Mouse (Mus musculus): ENCODE data around the gene Upk3b. TPM values are rescaled to one million over a fixed set of nuclear protein-coding genes. Genes with fewer than 3 reads are reported as not detected.

Upk3b gene
- total and polyA plus RNA-seq, 3 experiments = 0.09 TPM; not detected in 2

DNA sequence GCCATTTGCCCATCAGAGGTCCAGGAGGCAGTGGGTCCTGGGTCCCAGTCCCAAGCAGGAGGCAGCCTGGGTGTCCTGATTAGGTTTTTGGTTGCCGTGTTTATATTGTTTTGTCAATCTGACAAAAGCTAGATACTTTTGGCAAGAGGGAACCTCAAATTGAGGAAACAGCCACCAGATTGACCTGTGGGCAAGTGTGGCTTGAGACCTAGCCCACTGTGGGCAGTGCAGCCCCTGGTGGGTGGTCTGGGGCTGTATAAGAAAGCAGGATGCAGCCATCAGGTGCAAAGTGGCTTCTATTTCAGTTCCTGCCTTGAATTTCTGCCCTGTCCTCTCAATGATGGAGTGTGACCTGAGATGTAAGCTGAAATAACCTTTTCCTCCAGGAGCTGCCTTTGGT is 3.0 kb upstream of the Upk3b start:
- H3K4me2 ChIP-seq (ENCODE audit: insufficient read depth, low read depth, poor library complexity, severe bottlenecking) = no peak overlapping the region
- no peak for DNase-seq (ENCODE audit: extremely low read depth)
- H3K36me3 ChIP-seq (replicated peaks in 1 of 2; ENCODE audit: control insufficient read depth in 1 of 2, insufficient read depth in 1 of 2, low read length in 1 of 2) = peaks cover 25 to 38% of the 10 kb centered on the region in 2 experiments
- H3K4me1 ChIP-seq (ENCODE audit: control insufficient read depth in 1 of 2, insufficient read depth in 2 of 2) = peaks cover 12 to 47% of the 10 kb centered on the region in 2 experiments
- no peak overlapping the region for H3K27ac ChIP-seq (ENCODE audit: insufficient read depth, low read depth)
- H3K9me3 ChIP-seq (replicated peaks; ENCODE audit: low read length) = peaks cover 26% of the 10 kb centered on the region
- no peak for TF ChIP-seq RCOR1 (conservative IDR thresholded peaks at IDR 0.05; ENCODE audit: low read depth, low read length)
- no peak for TF ChIP-seq USF1 (IDR thresholded peaks at IDR 0.05; ENCODE audit: low read depth, low read length)
- no peak for TF ChIP-seq MEF2A (IDR thresholded peaks at IDR 0.05; ENCODE audit: borderline replicate concordance, low read depth, low read length)
- TF ChIP-seq ETS1 (conservative IDR thresholded peaks at IDR 0.05; ENCODE audit: low read depth, low read length) = no peak
- no peak for TF ChIP-seq HCFC1 (IDR thresholded peaks at IDR 0.05; ENCODE audit: low read depth, low read length)
- TF ChIP-seq MXI1 (IDR thresholded peaks at IDR 0.05; ENCODE audit: low read depth, low read length) = no peak
- no peak for TF ChIP-seq PAX5 (IDR thresholded peaks at IDR 0.05; ENCODE audit: low read length)
- TF ChIP-seq MAX (IDR thresholded peaks at IDR 0.05; ENCODE audit: low read length) = no peak
- TF ChIP-seq UBTF (IDR thresholded peaks at IDR 0.05; ENCODE audit: low read depth, low read length) = no peak
- no peak for TF ChIP-seq BHLHE40 (IDR thresholded peaks at IDR 0.05; ENCODE audit: low read depth, low read length)
- no peak for TF ChIP-seq CHD1 (IDR thresholded peaks at IDR 0.05; ENCODE audit: low read depth, low read length)
- TF ChIP-seq TBP (conservative IDR thresholded peaks at IDR 0.05; ENCODE audit: low read depth, low read length) = no peak
- TF ChIP-seq IRF4 (IDR thresholded peaks at IDR 0.05; ENCODE audit: low read depth, low read length) = no peak
- TF ChIP-seq RAD21 (IDR thresholded peaks at IDR 0.05; ENCODE audit: low read depth, low read length) = no peak
- no peak for TF ChIP-seq GABPA (IDR thresholded peaks at IDR 0.05; ENCODE audit: insufficient replicate concordance, low read depth, low read length)
- TF ChIP-seq MAFK (IDR thresholded peaks at IDR 0.05; ENCODE audit: insufficient replicate concordance, low read length) = no peak
- TF ChIP-seq CHD2 (IDR thresholded peaks at IDR 0.05; ENCODE audit: low read length) = no peak
- H3K79me2 ChIP-seq (replicated peaks; ENCODE audit: control insufficient read depth, extremely low read depth, insufficient read depth, poor library complexity, severe bottlenecking) = no peaks in the 10 kb centered on the region
- in situ Hi-C loops (cut with MboI; ENCODE audit: low pct_ligation_motif_present, low pct_unique_long_range_greater_than_20kb, low sequenced_read_pairs) = no loop called here
- dilution Hi-C loops (cut with MboI; ENCODE audit: extremely low pct_ligation_motif_present, extremely low pct_unique_long_range_greater_than_20kb, low sequenced_read_pairs) = no loop called here
- H3K4me3 ChIP-seq (replicated peaks in 1 of 3; ENCODE audit: low read depth in 2 of 3, low read length in 2 of 3, poor library complexity in 1 of 3) = no peak overlapping the region
- H3K27me3 ChIP-seq (replicated peaks) = no peaks in the 10 kb centered on the region
- H3K9ac ChIP-seq (ENCODE audit: insufficient read depth, low read depth) = no peak overlapping the region

DNA sequence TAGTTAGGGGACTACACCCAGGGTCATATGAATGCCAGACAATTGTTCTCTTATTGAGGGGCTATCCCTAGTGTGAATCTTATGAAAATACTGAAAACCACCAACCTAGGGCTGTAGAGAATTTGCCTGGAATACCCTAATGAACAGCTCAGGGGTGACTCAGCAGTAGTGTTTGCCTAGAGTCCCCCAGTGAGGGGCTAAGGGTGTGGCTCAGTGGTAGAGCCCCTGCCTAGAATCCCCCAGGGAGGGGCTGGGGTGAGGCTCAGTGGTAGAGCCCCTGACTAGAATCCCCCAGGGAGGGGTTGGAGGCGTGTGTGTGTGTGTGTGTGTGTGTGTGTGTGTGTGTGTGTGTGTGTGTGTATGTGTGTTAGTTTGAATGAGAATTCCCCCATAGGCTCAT is 1.6 kb upstream of the Upk3b start:
- peaks cover 26% of the 10 kb centered on the region for H3K9me3 ChIP-seq (replicated peaks; ENCODE audit: low read length)
- no peak overlapping the region for H3K4me2 ChIP-seq (ENCODE audit: insufficient read depth, low read depth, poor library complexity, severe bottlenecking)
- H3K4me3 ChIP-seq (replicated peaks in 1 of 3; ENCODE audit: low read depth in 2 of 3, low read length in 2 of 3, poor library complexity in 1 of 3) = no peak overlapping the region
- dilution Hi-C loops (cut with MboI; ENCODE audit: extremely low pct_ligation_motif_present, extremely low pct_unique_long_range_greater_than_20kb, low sequenced_read_pairs) = no loop called here
- H3K4me1 ChIP-seq (ENCODE audit: control insufficient read depth in 1 of 2, insufficient read depth in 2 of 2) = peaks cover 21 to 61% of the 10 kb centered on the region in 2 experiments
- no peak overlapping the region for H3K9ac ChIP-seq (ENCODE audit: insufficient read depth, low read depth)
- peak; percentile 78 for DNase-seq (ENCODE audit: extremely low read depth)
- in situ Hi-C loops (cut with MboI; ENCODE audit: low pct_ligation_motif_present, low pct_unique_long_range_greater_than_20kb, low sequenced_read_pairs) = no loop called here
- no peak for TF ChIP-seq SIN3A (IDR thresholded peaks at IDR 0.05; ENCODE audit: low read length)
- TF ChIP-seq ETS1 (conservative IDR thresholded peaks at IDR 0.05; ENCODE audit: low read depth, low read length) = peak; percentile 60
- no peak for TF ChIP-seq POLR2AphosphoS2 (IDR thresholded peaks at IDR 0.05; ENCODE audit: low read depth, low read length)
- TF ChIP-seq KAT2A (IDR thresholded peaks at IDR 0.05; ENCODE audit: insufficient replicate concordance, low read length) = 0 out of 2 replicates have a peak, but pooled peaks have one; percentile 9
- 0 out of 2 replicates have a peak, but pooled peaks have one; percentile 25 for TF ChIP-seq MAFK (IDR thresholded peaks at IDR 0.05; ENCODE audit: insufficient replicate concordance, low read length)
- TF ChIP-seq BHLHE40 (IDR thresholded peaks at IDR 0.05; ENCODE audit: low read depth, low read length) = peak; percentile 39; the same call in 1 of the 2 replicates
- TF ChIP-seq CHD2 (IDR thresholded peaks at IDR 0.05; ENCODE audit: low read length) = no peak
- H3K79me2 ChIP-seq (replicated peaks; ENCODE audit: control insufficient read depth, extremely low read depth, insufficient read depth, poor library complexity, severe bottlenecking) = no peaks in the 10 kb centered on the region
- H3K27me3 ChIP-seq (replicated peaks) = no peaks in the 10 kb centered on the region
- H3K36me3 ChIP-seq (replicated peaks in 1 of 2; ENCODE audit: control insufficient read depth in 1 of 2, insufficient read depth in 1 of 2, low read length in 1 of 2) = peaks cover 14 to 24% of the 10 kb centered on the region in 2 experiments
- H3K27ac ChIP-seq (ENCODE audit: insufficient read depth, low read depth) = no peak overlapping the region

All from CH12.LX (cell line).